Mouse (Mus musculus) right cerebral cortex, postnatal 4 days (tissue): ENCODE measurements around the gene Tulp3.
"Not testable (repeated sequence)": the region's sequence is repeated elsewhere in the genome, so short reads cannot be mapped to it uniquely, and the experiment has no call there.

Source experiments
- DNase-seq: peaks from one replicate; pipeline ENCODE4 v3.0.0-alpha.2; 2022

Tulp3 gene

DNA sequence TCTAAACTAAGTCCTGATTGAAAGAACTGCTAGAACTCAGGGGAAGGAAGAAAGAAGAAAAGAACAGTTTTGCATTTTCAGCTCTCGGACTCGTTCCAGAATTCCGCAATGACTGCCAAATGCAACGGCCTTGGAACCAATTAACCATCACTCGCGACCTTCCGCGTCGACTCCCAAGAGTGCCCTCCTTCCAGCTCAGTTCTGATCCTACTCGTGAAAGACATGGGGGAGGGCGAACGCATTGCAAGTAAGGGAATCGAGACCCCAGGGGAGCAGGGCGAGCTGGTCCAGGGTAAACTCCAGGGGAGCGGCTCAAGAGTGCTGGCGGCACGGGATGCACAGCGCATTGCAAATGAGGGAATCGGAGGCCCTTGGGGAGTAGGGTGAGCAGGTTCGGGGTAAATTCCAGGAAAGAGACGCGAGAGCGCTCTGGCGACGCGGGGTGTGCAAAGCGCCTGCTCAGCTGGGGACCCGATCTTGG is 410 bp downstream of the Tulp3 start:
- DNase-seq: no peak

DNA sequence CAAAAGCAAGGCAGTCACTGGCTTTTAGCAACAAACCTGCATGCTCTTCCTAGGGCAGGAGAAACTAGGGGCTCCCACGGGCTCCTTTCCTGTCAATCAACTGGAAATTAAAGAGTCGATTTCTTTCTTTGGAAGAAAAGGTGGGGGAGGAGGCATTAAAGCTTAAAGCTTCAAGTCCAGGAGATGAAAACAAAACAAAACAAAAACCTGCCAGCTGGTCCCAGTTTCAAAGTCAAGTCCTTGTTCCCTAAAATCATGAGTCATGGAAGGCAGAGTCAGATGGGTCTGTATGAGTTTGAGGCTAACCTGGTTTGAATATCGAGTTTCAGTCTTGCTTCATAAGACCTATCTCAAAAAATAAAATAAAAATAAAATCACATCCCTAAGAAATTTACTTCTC is 1.5 kb downstream of the Tulp3 start:
- DNase-seq: no peak

DNA sequence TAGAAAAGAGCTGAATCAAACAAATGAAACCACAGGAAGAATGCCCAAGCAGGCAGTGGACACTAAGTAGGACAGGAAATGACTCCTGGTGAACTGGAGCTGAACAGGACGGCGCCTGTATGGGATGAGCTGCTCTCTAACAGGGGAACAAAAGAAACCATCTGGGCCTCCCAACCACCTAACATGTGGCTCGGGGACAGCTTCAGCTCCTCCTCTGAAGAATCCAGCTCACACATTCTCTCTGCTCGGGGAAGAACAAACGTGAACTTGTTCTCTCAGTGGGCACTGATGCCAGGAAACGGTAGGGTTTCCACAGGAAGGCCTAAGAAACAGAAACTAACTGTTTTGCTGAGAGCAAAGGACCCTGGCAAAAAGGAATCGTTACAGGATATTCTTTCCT is 5.9 kb downstream of the Tulp3 start:
- no peak for DNase-seq

DNA sequence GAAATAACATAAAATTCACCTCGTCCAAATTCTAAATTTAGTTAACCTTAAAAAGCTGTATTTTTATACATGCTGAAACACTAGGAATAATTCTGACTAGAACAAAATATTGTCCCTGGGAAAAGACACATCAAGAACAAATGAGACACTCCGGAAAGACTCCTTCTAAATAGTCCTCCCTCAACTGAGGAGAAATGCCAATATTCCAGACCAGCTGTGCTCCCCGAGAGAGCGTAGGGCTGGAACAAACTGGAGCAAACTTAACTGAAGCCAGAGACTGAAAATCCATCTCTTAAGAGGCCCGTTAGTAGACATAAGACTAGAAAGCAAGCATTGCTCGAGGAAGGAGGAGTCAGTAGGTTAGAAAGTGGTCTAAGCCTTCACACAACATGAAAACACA is 8.9 kb downstream of the Tulp3 start:
- DNase-seq: no peak

DNA sequence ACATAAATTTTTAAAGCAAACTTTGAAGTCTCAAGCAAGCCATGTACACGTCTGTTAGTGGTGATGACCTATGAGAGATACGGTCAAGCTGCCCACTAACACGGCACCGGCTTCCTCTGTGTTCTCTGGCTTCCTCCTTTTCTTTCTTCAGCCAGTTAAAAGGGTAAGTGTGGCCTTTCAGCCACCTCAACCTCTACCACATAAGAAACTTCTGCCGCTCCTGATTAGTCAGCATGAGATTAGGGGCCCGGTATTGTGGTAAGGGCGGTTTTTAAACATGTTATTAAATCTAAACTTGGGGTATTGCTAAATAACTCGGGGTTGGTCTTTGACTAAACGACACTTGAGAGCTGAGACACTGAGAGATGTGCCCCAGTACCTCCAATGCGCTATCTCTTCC is 10.0 kb downstream of the Tulp3 start:
- DNase-seq: no peak

DNA sequence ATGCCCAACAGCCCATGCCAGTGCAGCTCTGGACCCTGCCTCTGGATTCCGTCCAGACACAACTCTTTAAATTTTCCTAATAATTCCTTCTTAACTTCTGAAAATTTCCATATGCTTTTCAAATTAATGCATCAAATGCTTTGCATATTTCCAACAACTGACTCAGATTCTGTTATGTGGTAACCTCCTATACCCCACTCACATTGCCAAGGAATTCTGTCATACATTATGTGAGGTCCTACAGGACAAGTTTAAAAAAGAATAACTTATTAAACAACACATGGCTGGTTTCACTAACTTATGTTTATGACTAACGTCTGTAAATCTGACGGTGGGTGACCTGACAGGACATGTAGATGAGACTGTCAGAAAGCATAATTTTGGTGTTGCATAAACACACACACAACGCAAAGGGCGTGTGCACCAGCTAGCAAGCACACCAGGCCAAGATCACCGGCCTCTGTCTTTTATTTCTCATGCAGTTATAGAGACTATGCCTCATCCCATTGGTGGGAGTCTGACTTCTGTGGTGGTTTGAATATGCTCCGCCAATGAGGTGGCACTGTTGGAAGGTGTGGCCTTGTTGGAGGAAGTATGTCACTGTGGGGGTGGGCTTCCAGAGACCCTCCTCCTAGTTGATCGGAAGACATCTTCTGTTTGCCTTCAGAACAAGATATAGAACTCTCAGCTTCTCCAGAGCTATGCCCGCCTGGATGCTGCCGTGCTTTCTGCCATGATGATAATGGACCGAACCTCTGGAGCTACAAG is 13.5 kb downstream of the Tulp3 start:
- DNase-seq: no peak

DNA sequence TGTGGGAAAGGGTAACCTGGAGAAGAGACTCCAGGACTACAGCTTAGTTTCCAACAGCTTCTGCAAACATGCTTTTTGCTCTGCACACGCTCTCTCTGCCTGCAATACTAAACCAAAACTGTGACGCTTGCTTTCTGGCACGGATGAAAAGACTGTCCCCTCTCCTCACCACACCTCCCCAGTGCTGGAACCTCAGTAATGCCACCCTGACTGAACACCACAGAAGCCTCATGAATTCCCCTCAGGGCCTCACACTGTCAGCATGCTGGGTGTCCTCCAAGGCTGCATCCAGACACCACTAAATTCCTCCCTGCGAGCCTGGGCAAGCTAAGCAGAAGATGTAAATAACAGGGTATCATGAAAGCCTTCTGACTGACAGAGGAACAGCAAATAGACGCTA is 16.8 kb downstream of the Tulp3 start:
- no peak for DNase-seq

DNA sequence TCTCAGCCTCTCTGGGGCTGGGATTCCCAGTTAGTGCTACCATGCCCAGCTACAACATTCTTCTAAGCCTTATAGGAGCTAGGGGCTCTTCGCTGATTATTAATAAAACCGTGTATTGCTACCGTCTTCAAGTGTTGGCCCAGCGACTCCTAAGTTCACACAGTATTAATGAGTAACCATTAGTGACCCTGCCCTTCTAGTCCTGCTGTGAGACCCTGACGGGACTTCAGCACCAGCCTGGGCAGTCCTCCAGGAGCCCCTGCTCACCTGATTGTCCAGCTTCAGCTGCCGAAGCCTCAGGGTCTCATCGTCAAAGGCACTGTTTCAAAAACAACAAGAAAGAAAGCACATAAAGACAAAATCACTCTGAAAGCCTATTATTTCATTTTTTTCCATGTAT is 18.2 kb downstream of the Tulp3 start:
- DNase-seq: no peak

DNA sequence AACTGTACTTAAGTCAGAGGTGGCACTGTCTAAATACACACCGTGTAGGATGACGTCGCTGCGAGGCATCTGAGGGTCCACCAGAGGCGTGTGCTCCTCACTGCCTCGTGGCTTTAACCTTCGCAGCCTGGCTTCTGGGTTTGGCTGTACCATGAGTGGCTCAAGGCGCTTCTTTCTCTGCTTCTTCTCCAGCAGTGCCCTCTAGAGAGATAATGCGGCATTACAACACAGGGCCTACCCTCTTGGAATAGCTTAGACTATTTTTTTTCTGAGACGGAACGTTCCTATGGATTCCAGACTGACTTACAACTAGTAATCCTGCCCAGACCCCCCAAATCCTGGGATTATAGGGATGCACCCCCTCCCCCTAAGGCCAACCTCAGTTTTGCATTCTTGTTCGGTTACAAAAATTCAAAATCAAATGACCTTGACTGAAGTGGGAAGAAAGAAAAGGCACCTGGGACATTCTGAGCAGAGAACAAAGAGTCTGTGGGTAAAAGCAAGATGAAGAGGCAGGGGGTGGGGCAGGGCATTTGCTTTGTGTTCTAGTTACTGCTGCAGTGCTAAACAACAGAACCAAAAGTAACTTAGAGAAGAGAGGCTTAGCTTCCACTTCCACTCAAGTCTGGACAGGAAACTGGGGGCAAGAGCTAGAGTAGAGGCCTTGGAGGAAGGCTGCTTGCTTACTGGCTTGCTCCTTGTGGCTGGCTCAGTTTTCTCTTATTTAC is 21.1 kb downstream of the Tulp3 start:
- DNase-seq: peak; percentile 80

DNA sequence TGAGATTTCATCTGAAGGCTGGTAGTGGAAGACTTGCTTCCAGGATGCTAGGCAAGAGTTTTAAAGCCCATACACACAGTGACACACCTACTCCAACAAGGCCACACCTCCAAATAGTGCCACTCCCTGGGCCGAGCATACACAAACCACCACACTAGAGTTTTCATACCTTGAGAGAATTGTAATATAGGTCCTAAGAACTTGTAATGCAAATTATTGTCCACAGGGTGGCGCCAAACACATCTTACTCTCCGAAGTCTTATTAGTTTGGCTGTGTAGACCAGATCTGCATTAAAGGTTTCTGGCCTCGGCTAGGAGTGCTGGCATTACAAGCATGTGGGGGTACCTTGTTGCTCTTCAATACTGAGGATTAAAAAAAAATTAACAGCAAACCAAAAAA is 37.3 kb downstream of the Tulp3 start:
- DNase-seq: peak; percentile 55

DNA sequence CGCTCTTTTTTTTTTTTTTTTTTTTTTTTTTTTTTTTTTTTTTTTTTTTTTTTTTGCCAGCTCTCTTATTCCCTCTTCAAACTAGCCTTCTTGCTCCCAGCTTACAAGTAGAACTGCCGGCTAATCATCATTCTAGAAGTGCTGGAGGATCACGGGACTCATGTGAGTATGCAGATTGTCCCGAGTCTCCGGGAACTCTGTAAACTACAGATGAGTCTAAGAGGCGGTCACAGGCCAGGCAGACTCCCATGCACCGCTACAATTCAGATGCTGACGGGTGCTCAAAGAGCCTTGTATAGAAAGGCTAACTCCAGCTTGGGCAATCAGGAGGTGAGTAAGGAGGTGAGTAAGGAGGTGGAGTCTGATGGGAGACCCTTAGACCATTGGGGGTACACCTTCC is 40.1 kb downstream of the Tulp3 start:
- DNase-seq: no peak

DNA sequence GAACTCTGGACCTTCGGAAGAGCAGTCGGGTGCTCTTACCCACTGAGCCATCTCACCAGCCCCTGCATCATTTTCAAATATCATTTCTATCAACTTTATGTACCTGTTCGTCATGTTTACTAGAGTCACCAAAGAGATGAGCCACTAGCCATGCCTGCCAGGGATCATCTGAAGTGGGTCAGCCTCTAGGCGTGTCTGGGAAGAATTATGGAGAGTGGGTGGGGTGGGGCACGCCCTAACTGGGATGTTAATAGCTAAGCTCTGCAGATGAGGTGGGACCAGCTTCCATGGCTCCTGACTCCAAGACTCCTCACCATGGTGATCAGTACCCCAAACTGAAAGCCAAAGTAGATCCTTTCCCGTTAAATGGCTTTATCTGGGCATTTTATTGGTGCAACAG is 40.9 kb downstream of the Tulp3 start:
- DNase-seq: no peak

DNA sequence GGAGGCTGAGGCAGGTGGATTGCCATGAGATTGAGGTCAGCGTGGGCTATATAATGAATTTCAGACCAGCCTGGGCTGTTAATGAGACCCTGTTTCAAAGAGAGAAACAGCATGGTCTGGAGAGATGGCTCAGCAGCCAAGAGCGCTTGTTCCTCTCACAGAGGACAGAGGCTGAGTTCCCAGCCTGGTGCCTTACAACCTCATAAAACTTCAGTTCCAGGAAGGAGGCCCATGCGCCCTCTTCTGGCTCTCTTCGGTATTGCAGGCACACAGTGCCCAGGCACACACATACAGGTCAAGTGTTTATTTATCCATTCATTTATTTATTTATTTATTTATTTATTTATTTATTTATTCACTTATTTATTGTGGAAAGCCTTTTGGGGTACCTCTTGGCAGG is 47.3 kb downstream of the Tulp3 start:
- DNase-seq: peak; percentile 64

DNA sequence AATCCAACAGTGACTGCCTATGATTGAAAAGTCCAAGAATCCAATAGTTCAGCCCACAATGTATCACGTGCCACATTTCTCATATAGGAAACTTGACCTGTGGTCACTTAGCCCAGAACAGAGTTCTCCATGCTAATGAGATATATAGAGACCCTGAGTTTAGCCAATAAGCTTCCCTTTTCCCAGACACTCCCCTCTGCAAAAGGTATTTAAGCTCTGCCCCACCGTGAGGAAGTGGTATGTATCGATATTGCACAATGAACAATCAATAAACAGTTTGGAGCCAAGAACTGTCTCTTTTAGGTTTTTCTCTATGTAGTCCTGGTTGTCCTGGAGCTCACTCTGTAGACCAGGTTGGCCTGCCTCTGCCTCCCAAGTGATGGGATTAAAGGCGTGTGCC is 50.9 kb downstream of the Tulp3 start:
- no peak for DNase-seq

DNA sequence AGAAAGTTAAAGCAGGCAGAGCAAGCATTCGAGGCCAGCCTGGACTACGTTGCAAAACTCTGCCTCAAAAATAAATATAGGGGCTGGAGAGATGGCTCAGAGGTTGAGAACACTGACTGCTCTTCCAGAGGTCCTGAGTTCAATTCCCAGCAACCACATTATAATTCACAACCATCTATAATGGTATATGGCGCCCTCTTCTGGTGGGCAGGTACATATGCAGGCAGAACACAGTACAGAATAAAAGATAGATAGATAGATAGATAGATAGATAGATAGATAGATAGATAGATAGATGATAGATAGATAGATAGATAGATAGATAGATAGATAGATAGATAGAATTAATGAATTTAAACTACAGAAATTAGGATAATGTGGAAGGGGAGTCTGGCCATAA is 53.0 kb downstream of the Tulp3 start:
- DNase-seq: not testable (repeated sequence)

DNA sequence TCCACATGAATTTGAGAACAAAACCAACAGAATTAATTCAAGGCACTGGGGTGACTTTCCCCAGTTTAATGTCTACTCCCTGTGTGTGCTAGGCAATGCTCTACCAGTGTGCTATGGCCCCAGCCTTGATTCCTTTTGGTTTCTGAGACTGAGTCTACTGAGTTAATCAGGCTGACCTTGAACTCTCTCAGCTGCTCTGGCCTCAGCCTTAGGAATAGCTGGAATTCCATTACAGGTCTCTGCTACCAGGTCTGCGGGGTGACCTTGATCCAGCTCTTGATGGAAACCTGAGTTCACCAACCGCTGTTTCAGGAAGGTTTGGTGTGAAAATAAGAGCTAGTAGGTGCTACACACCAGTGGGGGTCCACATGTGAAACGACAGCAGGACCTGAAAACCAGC is 53.8 kb downstream of the Tulp3 start:
- DNase-seq: no peak

DNA sequence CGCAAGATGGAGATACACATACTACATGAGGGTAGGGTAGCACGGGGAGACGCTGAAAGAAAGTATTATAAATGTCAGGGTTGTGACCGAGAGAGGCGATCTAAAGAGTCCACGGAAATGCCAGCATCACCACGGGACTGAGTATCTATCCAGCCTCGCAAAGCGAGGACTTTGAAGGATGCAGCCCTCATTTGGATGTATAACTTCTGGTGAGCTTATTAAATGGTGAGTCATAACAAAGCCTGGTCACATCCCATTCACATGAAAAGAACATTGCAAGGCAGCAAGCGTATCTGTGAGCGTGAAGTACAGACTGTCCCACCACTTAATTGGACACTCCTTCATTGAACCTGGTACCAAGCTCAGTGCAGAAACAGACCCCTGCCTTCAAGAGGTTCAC is 54.2 kb downstream of the Tulp3 start:
- DNase-seq: no peak

DNA sequence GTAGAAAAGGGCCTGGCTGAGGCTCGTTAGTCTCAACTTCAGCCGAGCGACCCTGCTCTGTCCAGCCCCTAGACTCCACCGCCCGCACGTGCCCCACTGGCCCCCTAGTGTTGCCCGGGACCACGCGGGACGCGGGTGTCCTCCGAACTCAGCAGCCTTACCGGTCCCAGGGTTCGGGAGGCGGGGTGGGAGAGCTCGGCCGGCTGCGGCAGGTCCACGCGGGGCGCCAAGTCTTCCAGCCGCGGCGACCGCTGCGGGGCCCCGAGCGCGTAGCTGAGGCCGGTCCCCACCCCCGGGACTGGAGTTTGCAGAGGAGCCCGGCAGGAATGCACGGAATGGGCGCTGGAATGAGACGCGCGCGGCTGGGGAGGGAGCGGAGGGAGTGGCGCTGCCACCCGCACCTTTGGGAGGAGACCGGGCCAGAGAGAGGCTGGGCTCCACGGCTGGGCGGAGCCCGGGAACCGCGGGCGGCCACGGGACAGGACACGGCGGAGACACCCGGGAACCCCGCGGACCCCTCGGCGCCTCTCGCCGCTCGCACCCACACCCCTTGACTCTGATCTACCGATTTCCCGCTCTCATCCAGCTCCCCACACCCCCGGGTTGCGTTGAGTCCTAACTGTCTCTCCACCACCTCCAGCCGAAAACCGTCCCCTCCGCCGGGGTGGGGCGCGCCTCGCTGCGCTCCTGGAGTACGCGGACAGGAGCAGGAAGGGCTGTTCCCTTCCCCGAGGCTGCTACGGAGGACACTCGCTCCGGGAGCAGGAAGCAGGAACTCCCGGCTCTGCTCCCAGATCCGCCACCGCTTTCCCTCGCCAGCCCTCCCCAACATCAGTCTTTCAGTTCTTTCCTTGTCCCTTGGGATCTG is 55.3 kb downstream of the Tulp3 start, which contains the start of gene Tead4:
Tead4 (minus strand) TSS at position 690 of the 868 bp plus-strand sequence.
- DNase-seq: peak; percentile 36

DNA sequence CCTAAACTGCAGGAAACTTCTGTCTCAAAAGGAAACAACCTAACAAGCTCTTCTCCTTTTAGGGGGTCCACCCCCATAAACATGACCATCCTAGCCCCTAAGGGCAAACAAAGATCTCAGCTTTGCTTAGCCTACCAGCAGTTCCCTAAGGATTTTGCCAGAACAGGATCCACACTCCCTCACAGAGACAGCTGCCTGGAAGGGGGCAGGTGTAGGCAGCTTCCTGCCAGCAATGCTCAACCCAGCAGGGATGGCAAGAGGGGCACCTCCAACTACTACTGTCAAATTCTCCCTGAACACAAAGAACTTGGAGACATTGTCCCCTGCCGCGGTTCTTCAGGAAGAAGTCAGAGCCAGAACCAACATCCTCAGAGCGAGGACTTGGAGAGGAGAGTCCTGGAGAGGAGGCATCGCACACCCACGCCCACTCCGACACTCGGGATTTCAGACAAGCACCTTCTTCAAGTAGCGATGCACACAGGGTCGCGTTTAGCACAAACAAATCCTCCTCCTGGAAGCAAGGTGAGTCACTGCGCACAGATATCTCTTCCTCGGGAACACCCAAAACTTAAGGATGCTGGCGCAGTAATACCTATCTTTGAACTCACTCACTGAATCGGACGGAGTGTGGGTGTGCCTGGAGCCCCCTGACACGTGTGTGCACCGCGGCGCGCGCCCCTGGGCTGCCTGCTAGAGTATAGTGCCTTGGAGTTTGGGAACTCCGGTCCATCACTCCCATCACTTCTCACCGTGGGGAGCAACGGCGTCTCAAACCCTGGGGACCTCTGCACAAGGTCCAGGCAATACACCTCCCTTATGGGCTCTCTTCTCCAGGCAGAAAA is 56.1 kb downstream of the Tulp3 start:
- no peak for DNase-seq

DNA sequence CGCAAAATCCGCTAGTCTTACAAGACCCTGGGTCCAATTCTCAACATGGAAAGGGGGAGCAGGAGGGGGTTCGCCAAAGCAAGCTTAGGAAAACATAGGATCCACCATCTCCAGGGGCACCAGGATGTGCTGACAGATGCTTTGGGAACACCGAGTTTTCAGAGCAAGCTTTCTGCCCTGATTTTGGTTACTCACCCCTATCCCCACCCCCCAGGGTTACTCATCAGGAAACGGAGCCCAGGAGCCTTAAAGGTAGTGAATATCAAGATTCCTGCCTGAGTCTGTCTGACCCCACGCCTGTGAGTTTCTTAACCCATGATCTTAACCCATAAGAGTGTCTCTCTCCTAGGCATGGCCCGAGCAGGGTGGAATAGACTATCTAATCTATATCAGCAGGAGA is 57.4 kb downstream of the Tulp3 start:
- DNase-seq: no peak

DNA sequence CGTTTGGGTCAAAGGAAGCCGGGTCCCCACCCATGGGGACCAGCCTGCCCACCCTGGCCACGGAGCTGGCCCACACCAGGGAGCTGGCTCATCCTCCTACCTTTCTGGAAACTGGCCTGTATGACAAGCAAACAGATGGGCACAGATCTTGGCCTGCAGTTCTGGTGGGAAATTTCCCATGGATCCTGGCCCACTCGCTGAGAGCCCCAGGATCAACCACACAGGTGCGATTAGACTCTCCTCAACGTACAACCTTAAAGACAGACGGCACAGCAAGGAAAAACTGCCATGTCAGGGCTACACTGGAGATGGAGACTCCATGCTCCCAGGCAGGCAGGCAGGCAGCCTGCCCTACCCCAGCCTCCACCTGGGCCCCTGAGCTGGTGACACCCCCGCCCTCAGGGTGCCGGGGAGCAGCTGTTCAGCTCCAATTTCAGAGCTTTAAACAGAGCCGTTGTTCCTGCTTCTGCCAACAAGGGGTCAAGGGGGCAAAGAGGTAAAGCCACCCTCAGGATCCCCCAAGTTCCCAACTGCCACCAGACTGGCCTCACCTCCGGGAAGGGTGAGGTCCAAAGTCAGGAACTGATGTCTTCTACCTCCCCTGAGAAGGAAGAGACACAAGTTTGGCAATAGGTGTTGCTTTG is 58.8 kb downstream of the Tulp3 start:
- no peak for DNase-seq
